Mouse (Mus musculus): ENCODE measurements around the gene Scn1b.

Scn1b gene

GRCm38 (mm10) chr7:31126851-31127724, at the start of gene Scn1b:
TSS of gene Scn1b (minus strand) at chr7:31127003.
- in situ Hi-C loops (cut with MseI, MboI): no loop called here

- in situ Hi-C loops (cut with MseI, MboI): loop anchor here in 1 of 2 experiments (25.0 kb wide), 1 partner anchor 462 kb away; no protein-coding TSS in a partner anchor
Observed at GRCm38 (mm10) chr7:31175096-31175495, 48.3 kb upstream of the Scn1b start.

- in situ Hi-C loops (cut with MseI, MboI): loop anchor here in 1 of 2 experiments (5.0 kb wide), 1 partner anchor 42 kb away; no protein-coding TSS in a partner anchor
Observed at GRCm38 (mm10) chr7:31174466-31174865, 47.7 kb upstream of the Scn1b start.

GRCm38 (mm10) chr7:31172238-31172637, 45.4 kb upstream of the Scn1b start:
- in situ Hi-C loops (cut with MseI, MboI): loop anchor here in 1 of 2 experiments (5.0 kb wide), 1 partner anchor 40 kb away; no protein-coding TSS in a partner anchor

GRCm38 (mm10) chr7:31170520-31170919, 43.7 kb upstream of the Scn1b start:
- in situ Hi-C loops (cut with MseI, MboI): loop anchor here in 1 of 2 experiments (5.0 kb wide), 1 partner anchor 38 kb away; no protein-coding TSS in a partner anchor

- in situ Hi-C loops (cut with MseI, MboI): no loop called here
Observed at GRCm38 (mm10) chr7:31168412-31168811, 41.6 kb upstream of the Scn1b start.

GRCm38 (mm10) chr7:31164748-31165147, 37.9 kb upstream of the Scn1b start:
- in situ Hi-C loops (cut with MseI, MboI): no loop called here

GRCm38 (mm10) chr7:31163666-31164577, 37.1 kb upstream of the Scn1b start:
- in situ Hi-C loops (cut with MseI, MboI): no loop called here

GRCm38 (mm10) chr7:31162324-31162723, 35.5 kb upstream of the Scn1b start:
- in situ Hi-C loops (cut with MseI, MboI): no loop called here

GRCm38 (mm10) chr7:31161831-31162230, 35.0 kb upstream of the Scn1b start:
- in situ Hi-C loops (cut with MseI, MboI): no loop called here

GRCm38 (mm10) chr7:31161246-31161645, 34.4 kb upstream of the Scn1b start:
- in situ Hi-C loops (cut with MseI, MboI): no loop called here

GRCm38 (mm10) chr7:31160763-31161162, 34.0 kb upstream of the Scn1b start:
- in situ Hi-C loops (cut with MseI, MboI): no loop called here

GRCm38 (mm10) chr7:31156034-31156928, 29.5 kb upstream of the Scn1b start:
- in situ Hi-C loops (cut with MseI, MboI): no loop called here

- in situ Hi-C loops (cut with MseI, MboI): no loop called here
Observed at GRCm38 (mm10) chr7:31155296-31156033, 28.7 kb upstream of the Scn1b start, which contains the start of gene Gramd1a. TSS of gene Gramd1a (minus strand) at chr7:31155896.

- in situ Hi-C loops (cut with MseI, MboI): no loop called here
Observed at GRCm38 (mm10) chr7:31153536-31154320, 26.9 kb upstream of the Scn1b start.

GRCm38 (mm10) chr7:31151301-31152241, 24.8 kb upstream of the Scn1b start:
- in situ Hi-C loops (cut with MseI, MboI): no loop called here

GRCm38 (mm10) chr7:31150566-31151300, 23.9 kb upstream of the Scn1b start:
- in situ Hi-C loops (cut with MseI, MboI): no loop called here

All from mouse trophoblast stem cell (cell line).